Mouse (Mus musculus) subcutaneous adipose tissue, adult 2 months (tissue): Measurements from ENCODE around the gene Suz12. TPM values are rescaled to one million over a fixed set of nuclear protein-coding genes. Genes with fewer than 3 reads are reported as not detected.

Experiments used
- polyA plus RNA-seq: library from polyadenylated mRNA; depleted of rRNA; stranded (reverse); fragments of >200 nt; gene quantifications from 2 replicates; pipeline ENCODE4 v1.2.3, GENCODE M21; 2012; ENCODE audit warnings: low replicate concordance; rRNA removed

The Suz12 gene
- 4.1 and 7.1 TPM in 2 replicates for polyA plus RNA-seq

GRCm38 (mm10) chr11:79992592-79993355 is at the start of gene Suz12:
Suz12 (plus strand) TSS chr11:79993106.

GRCm38 (mm10) chr11:79962125-79962876 is 30.6 kb upstream of the Suz12 start, which contains the start of gene Utp6:
Utp6 (minus strand) TSS chr11:79962390.

GRCm38 (mm10) chr11:80080826-80081728 is 88.2 kb downstream of the Suz12 start, which contains the start of gene Crlf3:
Crlf3 (minus strand) TSS chr11:80080991.

Other genes starting within 250 kb of the Suz12 start
- 6.8 and 10.3 TPM in 2 replicates for gene Utp6, start 30.7 kb upstream of the Suz12 start, polyA plus RNA-seq
- gene Crlf3, start 87.9 kb downstream of the Suz12 start, polyA plus RNA-seq: 10.4 and 13.5 TPM in 2 replicates
- 0.42 and 1.1 TPM in 2 replicates for gene Atad5, start 96.3 kb downstream of the Suz12 start, polyA plus RNA-seq
- 6.8 and 9.3 TPM in 2 replicates for gene Tefm, start 149.1 kb downstream of the Suz12 start, polyA plus RNA-seq
- 11.8 and 19.2 TPM in 2 replicates for gene Adap2, start 161.0 kb downstream of the Suz12 start, polyA plus RNA-seq
- gene Rnf135, start 190.7 kb downstream of the Suz12 start, polyA plus RNA-seq: 10.6 and 11.1 TPM in 2 replicates
- 21.5 and 24.5 TPM in 2 replicates for gene Rhot1, start 215.9 kb downstream of the Suz12 start, polyA plus RNA-seq